Mouse (Mus musculus) cerebellum, adult 18-20 months (tissue): Measurements from ENCODE around the gene Ppm1b.
"Not testable (repeated sequence)": the region's sequence is repeated elsewhere in the genome, so short reads cannot be mapped to it uniquely, and the experiment has no call there.

Experiments used
- DNase-seq, 2 experiments: peaks; one replicate each; pipeline ENCODE4 v3.0.0; 2021

The Ppm1b gene

GRCm38 (mm10) chr17:84956441-84956840 lies at the start of gene Ppm1b:
Ppm1b (plus strand) TSS chr17:84956741.
- DNase-seq = no peak

- DNase-seq = no peak
These were observed 34.7 kb upstream of the Ppm1b start for GRCm38 (mm10) chr17:84921666-84922376.

GRCm38 (mm10) chr17:84924779-84925178 lies 31.8 kb upstream of the Ppm1b start:
- DNase-seq = no peak

GRCm38 (mm10) chr17:84926233-84926632 lies 30.3 kb upstream of the Ppm1b start:
- DNase-seq = no peak

GRCm38 (mm10) chr17:84927580-84927979 lies 29.0 kb upstream of the Ppm1b start:
- DNase-seq = no peak

- DNase-seq = no peak
These were observed 23.6 kb upstream of the Ppm1b start for GRCm38 (mm10) chr17:84932943-84933342.

- DNase-seq = no peak
These were observed 22.6 kb upstream of the Ppm1b start for GRCm38 (mm10) chr17:84933968-84934367.

GRCm38 (mm10) chr17:84935620-84936019 lies 20.9 kb upstream of the Ppm1b start:
- not testable (repeated sequence) for DNase-seq

- DNase-seq = peak in 1 of 2 experiments; percentile 6
These were observed 20.2 kb upstream of the Ppm1b start for GRCm38 (mm10) chr17:84936301-84936700.

- DNase-seq = no peak
These were observed 19.7 kb upstream of the Ppm1b start for GRCm38 (mm10) chr17:84936809-84937208.

- DNase-seq = no peak
These were observed 19.3 kb upstream of the Ppm1b start for GRCm38 (mm10) chr17:84937220-84937619.

- DNase-seq = no peak
These were observed 18.3 kb upstream of the Ppm1b start for GRCm38 (mm10) chr17:84938215-84938614.

- DNase-seq = no peak
These were observed 16.4 kb upstream of the Ppm1b start for GRCm38 (mm10) chr17:84940017-84940731.

- no peak for DNase-seq
These were observed 15.2 kb upstream of the Ppm1b start for GRCm38 (mm10) chr17:84941291-84941868.

GRCm38 (mm10) chr17:84942358-84943032 lies 14.0 kb upstream of the Ppm1b start:
- no peak for DNase-seq

- no peak for DNase-seq
These were observed 13.5 kb upstream of the Ppm1b start for GRCm38 (mm10) chr17:84943033-84943393.

- DNase-seq = no peak
These were observed 12.2 kb upstream of the Ppm1b start for GRCm38 (mm10) chr17:84944348-84944747.

GRCm38 (mm10) chr17:84952521-84952920 lies 4.0 kb upstream of the Ppm1b start:
- no peak for DNase-seq

GRCm38 (mm10) chr17:84953776-84954175 lies 2.8 kb upstream of the Ppm1b start:
- no peak for DNase-seq

GRCm38 (mm10) chr17:84954881-84955280 lies 1.7 kb upstream of the Ppm1b start:
- no peak for DNase-seq

- peak; percentile 85 to 92 for DNase-seq
These were observed 468 bp downstream of the Ppm1b start for GRCm38 (mm10) chr17:84956931-84957486.

GRCm38 (mm10) chr17:84957487-84958259 lies 1.1 kb downstream of the Ppm1b start:
- peak; percentile 99 to 100 for DNase-seq
